Mouse (Mus musculus): ENCODE measurements at regions not wholly inside any gene's neighbourhood (a gene's known extent, or its start where the extent isn't known, plus 50 kb on each side); places are given as distances from the start of the nearest gene placed in this dataset.

DNA sequence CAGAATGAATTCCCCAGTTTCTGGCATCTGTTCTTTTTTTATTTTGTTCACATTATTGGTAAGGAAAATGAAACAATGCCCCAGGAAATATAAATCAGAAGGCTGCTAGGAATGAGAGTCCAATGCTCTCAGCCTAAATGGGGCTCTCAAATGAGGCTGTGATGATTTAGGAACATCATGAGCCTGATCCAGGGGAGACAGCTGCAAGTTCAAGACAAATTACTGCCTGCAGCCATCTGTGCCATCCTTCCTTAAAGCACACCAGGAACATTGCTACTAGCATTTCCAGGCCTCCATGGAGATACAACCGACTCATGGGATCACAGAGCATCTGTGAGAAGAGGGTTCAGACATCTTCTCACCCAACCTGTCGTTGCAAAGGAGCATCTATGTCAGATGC, 219.6 kb downstream of the Cep170 start:
- TF ChIP-seq CTCF (IDR thresholded peaks at IDR 0.05; ENCODE audit: low read depth, low read length) = no peak
- TF ChIP-seq POLR2A (IDR thresholded peaks at IDR 0.05; ENCODE audit: extremely low read depth, insufficient read depth, low read length) = no peak
